Mouse (Mus musculus): ENCODE measurements around the gene Snrpe.

DNA sequence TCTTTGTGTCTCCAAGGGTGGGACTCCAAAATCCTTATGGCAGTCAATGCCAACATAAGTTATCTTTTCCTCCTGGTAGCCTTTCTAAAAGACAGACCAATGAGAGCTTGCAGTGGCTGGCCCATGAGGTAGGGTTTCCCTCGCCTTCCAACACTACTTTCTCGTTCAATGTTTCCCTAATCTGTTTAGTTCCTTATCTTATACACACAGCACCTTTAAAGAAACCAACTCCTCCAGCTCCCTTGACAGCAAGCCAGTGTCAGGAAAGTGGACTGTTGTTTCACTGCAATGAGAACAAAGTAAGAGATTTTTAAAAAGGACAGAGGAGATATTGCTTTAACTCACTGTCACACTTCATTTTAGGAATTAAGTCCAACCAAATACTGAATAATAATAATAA is 7.8 kb upstream of the Snrpe start:
- no peak for TF ChIP-seq CTCF (conservative IDR thresholded peaks at IDR 0.05; ENCODE audit: insufficient read depth, insufficient read length, low read depth, low read length)
- TF ChIP-seq POLR2A (IDR thresholded peaks at IDR 0.05; ENCODE audit: low read depth, low read length), result no peak
